Mouse (Mus musculus): ENCODE results near the gene Mrap. TPM values are rescaled to one million over a fixed set of nuclear protein-coding genes. Genes with fewer than 3 reads are reported as not detected.
A peak's percentile ranks its signal among the peaks of the same experiment; 100 is the strongest.

The Mrap gene
- under 1 TPM; 0.36 to 0.81 TPM for total RNA-seq (2021)

DNA sequence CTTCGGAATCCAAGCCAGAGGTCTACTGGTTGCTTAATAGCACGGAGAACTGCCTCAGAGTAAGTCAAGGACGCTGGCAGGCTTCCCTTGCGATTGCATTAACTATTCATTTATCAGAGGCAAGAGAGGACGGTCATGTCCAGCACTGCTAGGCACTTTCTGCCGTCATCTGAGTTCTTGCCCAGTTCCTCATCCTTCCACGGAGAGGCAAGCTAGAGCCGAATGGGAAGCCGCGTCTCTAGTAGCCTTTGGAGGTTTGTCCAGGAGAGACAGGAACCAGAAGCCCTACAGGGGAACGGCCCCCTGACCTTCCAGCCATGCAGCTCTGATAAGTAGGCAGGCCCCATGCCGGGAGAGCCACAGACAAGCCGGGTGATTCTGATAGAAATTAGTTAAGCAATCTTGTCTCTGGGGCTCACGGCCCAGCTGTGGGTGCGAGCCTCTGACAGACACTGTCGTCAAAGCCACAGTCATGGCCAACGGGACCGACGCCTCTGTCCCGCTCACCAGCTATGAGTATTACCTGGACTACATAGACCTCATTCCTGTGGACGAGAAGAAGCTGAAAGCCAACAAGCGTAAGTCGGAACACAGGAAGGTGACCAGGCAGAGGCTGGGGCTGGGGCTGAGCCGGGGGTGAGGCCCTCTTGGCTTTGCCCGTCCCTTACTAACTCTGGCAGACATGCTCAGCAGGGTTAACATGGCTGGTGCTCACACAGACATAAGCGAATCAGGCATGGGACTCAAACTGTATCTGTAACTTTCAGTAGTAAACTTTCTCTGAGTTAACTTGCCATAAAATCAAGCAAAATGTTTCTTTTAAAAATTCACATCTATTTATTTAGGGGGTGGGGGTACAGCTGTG, at the start of gene Mrap:
Gene Mrap, plus strand, starts transcription at position 116 of the 865 bp plus-strand sequence.
- DNase-seq (ENCODE audit: extremely low spot score in 1 of 2, low spot score in 2 of 2): peak in 1 of 2 experiments; percentile 40
- intact Hi-C loops (cut with DNase I): no loop called here

DNA sequence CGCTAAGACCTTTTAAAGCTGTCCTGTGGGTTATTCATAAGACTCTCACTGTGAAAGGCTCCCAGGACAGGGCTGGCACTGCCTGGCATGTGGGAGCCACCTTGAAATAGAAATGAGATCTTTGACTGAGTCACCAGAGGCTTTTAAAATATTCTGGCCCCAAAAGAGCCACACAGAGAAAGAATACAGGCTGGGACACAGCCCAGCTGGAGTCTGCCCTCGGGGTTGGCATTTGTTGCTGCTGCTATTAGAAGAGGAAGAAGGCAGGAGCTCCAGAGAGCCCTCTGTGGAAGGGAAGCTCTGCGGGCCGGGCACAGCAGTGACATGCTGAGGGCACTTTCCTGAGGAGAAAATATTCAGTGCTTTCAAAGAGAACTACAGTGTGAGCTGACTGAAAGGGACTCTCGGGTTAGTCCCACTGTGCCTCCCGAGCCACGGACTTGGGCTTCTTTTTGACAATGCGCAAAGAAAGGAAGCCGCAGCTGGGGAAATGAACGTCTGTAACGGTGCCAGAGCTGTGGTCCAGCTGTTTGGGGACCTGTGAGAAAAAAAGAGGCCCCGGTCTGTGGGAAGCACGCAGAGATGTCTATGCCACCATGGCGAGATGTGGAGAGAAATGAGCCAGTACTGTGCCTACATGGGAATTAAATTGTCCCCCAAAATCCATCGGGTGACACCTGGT, 45.2 kb upstream of the Mrap start:
- peak; percentile 46 to 53 for DNase-seq (ENCODE audit: extremely low spot score in 1 of 2, low spot score in 2 of 2)
- intact Hi-C loops (cut with DNase I): no loop called here

DNA sequence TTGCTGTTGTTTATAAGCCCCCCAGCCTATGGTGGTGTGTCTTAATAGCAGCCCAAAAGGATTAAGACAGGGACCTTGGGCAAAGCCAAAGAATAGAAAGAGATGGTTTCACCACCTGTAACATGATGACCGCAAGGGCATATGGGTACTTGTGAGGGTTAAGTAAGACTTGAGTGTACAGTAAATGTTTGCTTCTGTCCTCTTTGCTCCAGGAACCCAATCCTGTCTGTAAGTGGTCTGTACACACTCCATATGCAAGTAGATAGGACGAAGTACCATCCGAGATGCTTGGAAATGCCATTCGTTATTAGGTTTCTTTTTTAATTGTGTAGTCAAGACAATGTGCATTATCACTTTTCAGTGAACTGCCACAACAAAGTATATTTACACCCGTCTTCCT, 44.4 kb upstream of the Mrap start:
- intact Hi-C loops (cut with DNase I): no loop called here
- DNase-seq (ENCODE audit: extremely low spot score in 1 of 2, low spot score in 2 of 2): no peak

DNA sequence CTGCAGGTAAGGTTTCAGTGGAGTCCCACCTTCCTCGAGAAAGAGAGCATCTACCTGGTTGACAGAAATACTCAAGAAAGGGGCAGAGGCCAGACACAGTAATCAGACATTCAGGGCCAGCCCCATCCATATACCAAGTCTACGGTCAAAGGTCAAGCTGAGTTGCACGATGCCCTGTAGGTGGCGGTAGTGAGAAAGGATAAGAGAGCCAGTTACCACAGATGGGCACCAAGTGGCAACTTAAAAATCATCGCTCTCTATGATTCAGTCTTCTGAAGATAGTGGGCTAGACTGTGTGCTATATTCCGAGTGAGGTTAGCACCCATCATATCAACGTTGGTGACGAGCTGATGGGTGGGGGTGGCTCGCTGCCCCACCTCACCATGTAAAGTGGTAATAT, 43.3 kb upstream of the Mrap start:
- peak in 1 of 2 experiments; percentile 58 for DNase-seq (ENCODE audit: extremely low spot score in 1 of 2, low spot score in 2 of 2)
- intact Hi-C loops (cut with DNase I): no loop called here

GRCm38 (mm10) chr16:90695121-90695520, 42.9 kb upstream of the Mrap start:
- no peak for DNase-seq (ENCODE audit: extremely low spot score in 1 of 2, low spot score in 2 of 2)
- intact Hi-C loops (cut with DNase I): no loop called here

- intact Hi-C loops (cut with DNase I): no loop called here
- DNase-seq (ENCODE audit: extremely low spot score in 1 of 2, low spot score in 2 of 2): no peak
Measured at GRCm38 (mm10) chr16:90696306-90696705, 41.7 kb upstream of the Mrap start.

GRCm38 (mm10) chr16:90699390-90699789, 38.6 kb upstream of the Mrap start:
- DNase-seq (ENCODE audit: extremely low spot score in 1 of 2, low spot score in 2 of 2): no peak
- intact Hi-C loops (cut with DNase I): no loop called here

DNA sequence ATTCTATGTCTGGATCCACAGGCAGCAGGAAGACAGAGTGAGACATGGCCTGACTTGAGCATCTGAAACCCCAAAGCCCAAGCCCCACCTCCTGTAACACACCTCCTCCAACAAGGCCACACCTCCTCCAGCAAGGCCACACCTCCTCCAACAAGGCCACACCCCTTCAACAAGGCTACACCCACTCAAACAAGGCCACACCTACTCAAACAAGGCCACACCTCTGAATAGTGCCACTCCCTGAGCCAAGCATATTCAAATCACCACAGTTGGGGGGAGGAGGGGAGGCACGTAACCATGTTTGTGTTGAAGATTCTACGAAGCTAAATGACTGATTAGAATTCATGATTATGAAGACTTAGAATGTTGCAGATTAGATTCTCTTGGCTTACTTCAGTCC, 36.5 kb upstream of the Mrap start:
- intact Hi-C loops (cut with DNase I): no loop called here
- no peak for DNase-seq (ENCODE audit: extremely low spot score in 1 of 2, low spot score in 2 of 2)

DNA sequence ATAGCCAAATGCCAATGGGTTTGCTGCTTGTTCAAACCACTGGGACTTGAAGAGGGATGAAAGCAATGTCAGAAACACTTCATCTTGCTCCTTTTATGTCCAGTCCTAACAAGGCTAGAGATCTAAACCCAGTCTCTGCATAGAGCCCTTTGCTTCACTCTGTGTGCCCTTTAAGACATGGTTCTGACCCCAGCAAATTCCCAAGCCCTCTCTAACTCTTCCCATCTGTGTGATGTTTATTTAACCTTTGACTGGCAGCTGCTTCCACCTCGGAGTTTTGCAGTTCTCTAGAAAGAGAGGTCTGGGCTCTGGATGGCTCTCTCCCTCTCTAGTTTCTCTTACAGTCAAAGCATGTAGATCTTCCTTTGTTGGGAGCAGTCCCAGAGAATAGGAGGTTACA, 34.4 kb upstream of the Mrap start:
- intact Hi-C loops (cut with DNase I): no loop called here
- no peak for DNase-seq (ENCODE audit: extremely low spot score in 1 of 2, low spot score in 2 of 2)

- intact Hi-C loops (cut with DNase I): no loop called here
- DNase-seq (ENCODE audit: extremely low spot score in 1 of 2, low spot score in 2 of 2): no peak
Measured at GRCm38 (mm10) chr16:90704161-90704825, 33.7 kb upstream of the Mrap start.

DNA sequence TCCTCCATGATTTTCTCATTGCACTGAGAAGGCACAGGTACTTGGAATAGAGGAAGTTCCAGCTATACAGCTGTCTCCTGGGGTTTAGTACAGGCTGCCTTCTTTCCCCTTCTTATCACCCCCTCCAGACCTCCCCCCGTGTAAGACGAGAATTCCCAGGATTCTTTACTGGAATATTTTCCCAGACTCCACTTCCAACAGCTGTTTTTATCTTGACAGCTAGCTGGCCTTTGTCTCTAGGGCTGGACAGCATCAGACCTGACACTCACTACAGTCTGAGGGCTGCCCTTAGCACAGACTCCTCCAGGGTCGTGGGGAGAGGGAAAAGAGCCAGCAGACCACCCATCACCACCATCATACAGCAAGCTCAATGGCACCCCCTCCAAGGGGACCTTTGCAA, 31.7 kb upstream of the Mrap start:
- intact Hi-C loops (cut with DNase I): no loop called here
- no peak for DNase-seq (ENCODE audit: extremely low spot score in 1 of 2, low spot score in 2 of 2)

DNA sequence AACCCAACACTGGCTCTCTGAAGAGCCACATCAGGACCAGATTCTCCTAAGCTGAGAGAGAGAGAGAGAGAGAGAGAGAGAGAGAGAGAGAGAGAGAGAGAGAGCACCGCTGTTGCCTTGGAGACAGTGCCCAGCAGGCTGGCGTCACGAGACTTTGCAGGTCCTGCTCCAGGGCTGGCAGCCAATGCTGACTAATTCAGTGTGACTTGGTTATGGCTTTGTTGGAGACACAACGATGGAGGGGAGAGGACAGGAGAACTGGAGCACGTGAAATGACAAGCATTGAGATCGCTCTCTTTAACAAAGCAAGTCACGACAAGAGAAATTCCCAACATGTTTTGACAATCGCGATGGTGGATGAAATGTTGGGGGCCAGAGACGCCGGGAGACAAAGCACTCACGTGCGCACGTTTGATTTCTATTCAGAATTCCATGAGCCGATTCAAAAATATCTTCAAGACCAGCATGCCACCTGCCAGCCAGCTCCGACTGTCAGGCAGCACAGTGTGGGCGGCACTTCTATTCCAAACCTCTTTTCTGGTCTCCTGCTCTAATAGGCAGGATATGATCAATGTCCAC, 28.2 kb upstream of the Mrap start:
- peak; percentile 77 to 85 for DNase-seq (ENCODE audit: extremely low spot score in 1 of 2, low spot score in 2 of 2)
- intact Hi-C loops (cut with DNase I): loop anchor here (2.0 to 5.0 kb wide), 2 partner anchors 325 to 387 kb away; no protein-coding TSS in a partner anchor

DNA sequence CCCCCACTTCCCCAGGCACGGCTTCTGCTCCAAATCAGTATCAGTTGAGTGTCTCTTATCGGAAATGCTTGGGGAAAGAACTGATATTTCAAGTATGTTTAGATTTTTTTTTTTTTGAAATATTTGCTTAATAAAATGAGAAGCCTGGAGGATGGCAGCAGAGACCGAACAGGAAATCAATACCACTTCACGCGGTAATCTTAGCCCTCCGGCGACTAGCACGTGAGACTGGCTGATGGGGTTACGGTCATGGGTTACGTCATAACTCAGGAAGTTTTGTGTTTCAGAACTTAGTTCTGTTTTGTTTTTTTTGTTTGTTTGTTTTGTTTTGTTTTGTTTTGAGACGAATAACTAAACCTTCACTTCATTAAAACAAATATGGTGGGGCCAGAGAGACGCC, 27.7 kb upstream of the Mrap start:
- DNase-seq (ENCODE audit: extremely low spot score in 1 of 2, low spot score in 2 of 2): no peak
- intact Hi-C loops (cut with DNase I): loop anchor here (2.0 to 5.0 kb wide), 2 partner anchors 326 to 388 kb away; no protein-coding TSS in a partner anchor

DNA sequence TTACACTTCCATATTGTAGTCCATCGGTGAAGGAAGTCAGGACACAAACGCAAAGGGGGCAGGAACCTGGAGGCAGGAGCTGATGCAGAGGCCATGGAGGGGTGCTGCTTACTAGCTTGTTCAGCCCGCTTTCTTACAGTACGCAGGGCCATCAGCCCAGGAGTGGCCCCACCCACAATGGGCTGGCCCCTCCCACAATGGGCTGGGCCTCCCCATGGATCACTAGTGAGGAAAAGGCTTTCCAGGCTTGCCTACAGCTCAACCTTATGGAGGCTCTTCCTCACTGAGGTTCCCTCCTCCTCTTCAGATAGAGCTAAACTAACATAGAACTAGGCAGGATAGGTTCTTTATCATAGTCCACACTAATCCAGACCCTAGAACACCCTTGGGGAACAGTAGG, 14.0 kb upstream of the Mrap start:
- no peak for DNase-seq (ENCODE audit: extremely low spot score in 1 of 2, low spot score in 2 of 2)
- intact Hi-C loops (cut with DNase I): no loop called here

GRCm38 (mm10) chr16:90726600-90727227, 11.3 kb upstream of the Mrap start:
- DNase-seq (ENCODE audit: extremely low spot score in 1 of 2, low spot score in 2 of 2): no peak
- intact Hi-C loops (cut with DNase I): no loop called here

- intact Hi-C loops (cut with DNase I): no loop called here
- peak; percentile 93 to 96 for DNase-seq (ENCODE audit: extremely low spot score in 1 of 2, low spot score in 2 of 2)
Measured at GRCm38 (mm10) chr16:90727233-90728115, 10.5 kb upstream of the Mrap start, which contains the start of gene Mis18a. Mis18a (minus strand) TSS chr16:90727404.

- intact Hi-C loops (cut with DNase I): no loop called here
- no peak for DNase-seq (ENCODE audit: extremely low spot score in 1 of 2, low spot score in 2 of 2)
Measured at GRCm38 (mm10) chr16:90735611-90736010, 2.4 kb upstream of the Mrap start.
